Mouse (Mus musculus): ENCODE results near the gene Usf2.
A peak's percentile ranks its signal among the peaks of the same experiment; 100 is the strongest.

Gene Usf2

DNA sequence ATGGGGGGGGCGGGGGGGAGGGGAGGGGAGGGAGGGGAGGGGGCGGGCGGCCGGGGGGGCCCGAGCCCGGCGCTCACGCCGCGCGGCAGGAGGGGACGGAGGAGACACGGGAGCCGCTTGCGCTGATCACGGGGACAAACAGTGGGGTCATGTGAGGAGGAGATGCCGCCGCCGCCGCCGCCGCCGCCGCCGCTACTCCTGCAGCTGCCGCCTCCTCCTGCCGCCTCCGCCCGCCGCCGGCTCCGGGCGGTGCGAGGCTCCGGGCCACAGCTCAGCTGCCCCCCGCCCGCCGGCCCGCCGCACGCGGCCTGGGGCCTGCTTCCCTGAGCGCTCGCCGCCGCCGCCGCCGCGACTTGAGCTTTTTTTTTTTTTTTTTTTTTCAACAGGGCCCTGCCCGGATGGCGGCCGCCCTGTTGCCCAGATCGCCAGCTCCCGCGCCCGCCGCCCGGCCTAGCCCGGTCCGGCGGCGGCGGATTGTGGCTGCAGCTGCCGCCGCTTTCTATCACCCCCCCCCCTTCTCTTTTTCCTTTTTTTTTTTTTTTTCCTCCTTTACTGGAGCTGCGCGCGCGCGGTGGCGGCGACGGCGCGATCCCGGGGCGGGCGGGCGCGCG is at the start of gene Usf2:
TSS of gene Usf2 (minus strand) at position 48 of the 611 bp plus-strand sequence.
- peak; percentile 64 to 68 for DNase-seq (ENCODE audit: low spot score in 2 of 2)

DNA sequence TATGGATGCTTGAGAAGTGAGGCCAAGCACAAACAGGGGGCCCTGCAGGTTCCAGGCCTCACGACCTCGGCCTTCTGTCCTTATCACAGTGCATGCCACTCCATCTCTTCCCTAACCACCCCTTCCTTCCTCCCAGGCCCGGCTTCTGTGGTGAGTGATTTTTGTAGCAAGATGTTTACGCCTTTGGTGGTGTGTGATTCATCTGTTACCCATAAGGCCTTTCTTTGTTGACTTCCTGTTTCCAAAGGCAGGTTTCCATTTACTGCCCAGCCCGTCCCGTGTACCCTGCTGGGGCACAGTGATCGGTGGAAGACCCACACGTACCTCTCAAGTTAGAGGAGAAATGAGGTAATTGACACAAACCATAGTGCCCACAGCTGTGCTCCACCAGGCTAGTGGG is 46.0 kb upstream of the Usf2 start:
- DNase-seq (ENCODE audit: low spot score in 2 of 2), result peak; percentile 7 to 11

- DNase-seq (ENCODE audit: low spot score in 2 of 2), result peak; percentile 5 to 15
Observed at GRCm38 (mm10) chr7:31000505-31001020, 44.0 kb upstream of the Usf2 start.

- DNase-seq (ENCODE audit: low spot score in 2 of 2), result no peak
Observed at GRCm38 (mm10) chr7:30996491-30996890, 39.9 kb upstream of the Usf2 start.

DNA sequence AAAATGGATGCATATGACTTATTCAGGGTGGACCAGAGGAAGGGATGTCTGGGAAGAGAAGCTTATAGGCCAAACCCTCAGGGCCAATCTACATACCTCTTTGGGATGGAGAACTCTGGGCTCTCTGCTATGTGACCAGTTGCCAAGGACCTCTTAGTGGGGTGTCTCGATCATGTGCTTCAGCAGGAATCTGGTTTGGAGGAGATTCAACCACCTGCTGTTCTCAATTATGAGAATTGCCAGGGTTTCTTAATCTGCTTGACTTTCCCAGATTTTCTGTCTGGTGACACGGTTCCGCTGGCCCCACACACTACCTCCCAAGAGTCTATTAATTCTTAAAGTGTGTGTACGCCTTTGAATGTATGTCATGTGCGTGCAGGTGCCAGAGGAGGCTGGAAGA is 37.4 kb upstream of the Usf2 start:
- no peak for DNase-seq (ENCODE audit: low spot score in 2 of 2)

DNA sequence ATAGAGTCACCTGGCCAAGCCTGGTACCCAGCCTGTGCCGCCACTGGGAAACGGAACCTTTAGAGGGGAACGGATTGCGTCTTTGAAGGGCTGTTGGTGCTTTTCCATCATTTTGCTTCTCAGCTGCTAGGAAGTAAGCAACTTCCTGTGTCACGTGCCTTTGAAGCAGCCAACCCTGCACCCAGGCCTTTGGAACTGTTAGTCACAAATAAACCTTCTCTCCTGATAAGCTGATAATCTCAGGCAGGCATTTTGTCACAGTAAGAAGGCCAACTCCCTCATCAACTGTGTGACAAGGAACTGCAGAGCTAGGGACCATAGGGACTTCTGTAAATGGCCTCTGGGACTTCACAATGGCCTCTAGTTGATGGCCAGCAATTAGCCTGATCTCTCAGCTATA is 35.5 kb upstream of the Usf2 start:
- DNase-seq (ENCODE audit: low spot score in 2 of 2), result no peak

- DNase-seq (ENCODE audit: low spot score in 2 of 2), result no peak
Observed at GRCm38 (mm10) chr7:30988519-30989162, 32.0 kb upstream of the Usf2 start.

DNA sequence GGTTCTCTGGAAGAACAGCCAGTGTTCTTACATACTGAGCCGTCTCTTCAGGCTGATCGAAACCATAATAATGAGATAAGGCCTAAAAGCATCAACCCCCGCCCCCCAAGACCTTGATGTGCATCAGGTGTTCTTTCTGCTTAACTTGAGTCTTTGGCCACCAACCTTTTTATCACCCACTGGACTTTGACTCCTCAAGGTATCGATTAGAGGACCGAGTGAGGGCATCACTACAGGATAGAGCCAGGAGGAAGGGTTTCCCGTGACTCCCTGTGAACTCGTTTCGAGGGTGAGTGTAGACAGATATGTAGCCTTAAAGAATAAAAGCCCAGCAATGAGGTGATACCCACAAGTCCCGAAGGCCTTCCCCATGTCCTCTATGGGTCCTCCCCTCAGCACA is 28.8 kb upstream of the Usf2 start:
- DNase-seq (ENCODE audit: low spot score in 2 of 2), result no peak

- no peak for DNase-seq (ENCODE audit: low spot score in 2 of 2)
Observed at GRCm38 (mm10) chr7:30981703-30982102, 25.1 kb upstream of the Usf2 start.

DNA sequence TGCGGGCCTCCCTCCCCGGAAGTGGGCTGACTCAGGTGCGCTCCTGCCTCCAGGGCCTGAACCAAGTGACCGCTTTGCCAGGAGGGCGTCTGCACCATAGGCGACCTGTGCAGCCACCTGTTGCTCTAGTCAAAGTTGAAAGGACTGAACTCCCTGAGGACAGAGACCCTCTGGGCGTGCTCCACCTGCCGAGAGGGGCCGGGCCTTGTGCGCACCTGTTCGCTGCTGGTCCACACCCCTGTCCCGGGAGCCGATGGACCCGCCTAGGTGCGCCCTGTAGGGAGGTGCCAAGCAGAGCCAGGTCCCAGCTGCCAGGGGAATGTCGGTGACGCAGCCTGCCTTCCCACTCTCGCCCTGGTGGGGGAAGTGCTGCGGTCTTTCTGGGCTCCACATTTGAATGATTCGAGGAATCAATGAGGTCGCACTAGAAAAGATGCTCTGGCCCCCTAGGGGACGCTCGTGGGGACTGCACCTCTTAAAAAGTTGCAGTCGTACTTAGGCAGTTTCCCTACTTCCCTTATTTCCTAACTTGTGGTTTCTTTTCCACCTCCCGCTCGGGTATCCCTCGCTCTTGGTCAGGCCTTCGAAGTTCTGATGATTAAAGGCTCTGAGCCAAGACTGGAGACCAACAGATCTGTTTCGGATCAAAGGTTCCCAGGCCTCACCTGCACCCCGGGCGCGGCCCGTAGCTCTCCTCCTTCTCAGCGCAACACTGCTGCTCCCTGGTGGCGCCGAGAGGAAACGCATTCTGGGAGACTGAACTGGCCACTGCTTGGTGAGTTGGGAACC is 17.1 kb upstream of the Usf2 start, which contains the start of gene Fam187b:
TSS of gene Fam187b (plus strand) at position 290 of the 789 bp plus-strand sequence.
- DNase-seq (ENCODE audit: low spot score in 2 of 2), result peak; percentile 80 to 90

- DNase-seq (ENCODE audit: low spot score in 2 of 2), result no peak
Observed at GRCm38 (mm10) chr7:30973251-30973500, 16.6 kb upstream of the Usf2 start, which contains the start of gene Lsr. Gene Lsr, minus strand, starts transcription at chr7:30973464.

- DNase-seq (ENCODE audit: low spot score in 2 of 2), result no peak
Observed at GRCm38 (mm10) chr7:30972426-30973250, 16.0 kb upstream of the Usf2 start.

DNA sequence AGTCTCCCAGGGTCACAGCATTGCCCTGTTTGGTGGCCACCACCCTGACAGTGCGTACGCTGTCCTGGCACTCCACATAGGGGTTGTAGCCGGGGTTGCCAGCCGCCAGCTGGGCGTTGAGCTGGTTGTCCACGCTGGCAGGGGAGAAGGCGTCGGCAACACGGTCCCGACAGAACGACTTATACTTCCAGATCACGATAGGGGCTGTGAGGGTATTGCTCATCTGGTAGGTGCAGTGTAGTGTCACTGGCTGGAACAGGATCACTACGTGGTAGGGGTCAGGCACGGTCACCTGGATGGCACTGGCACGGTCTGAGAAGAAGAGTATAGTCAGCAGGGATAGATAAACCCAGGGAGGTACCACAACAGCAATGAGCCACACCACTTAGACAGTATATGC is 15.3 kb upstream of the Usf2 start:
- DNase-seq (ENCODE audit: low spot score in 2 of 2), result no peak

- DNase-seq (ENCODE audit: low spot score in 2 of 2), result no peak
Observed at GRCm38 (mm10) chr7:30969174-30969573, 12.6 kb upstream of the Usf2 start.

- DNase-seq (ENCODE audit: low spot score in 2 of 2), result no peak
Observed at GRCm38 (mm10) chr7:30968611-30969010, 12.0 kb upstream of the Usf2 start.

GRCm38 (mm10) chr7:30966657-30967056 is 10.1 kb upstream of the Usf2 start:
- DNase-seq (ENCODE audit: low spot score in 2 of 2), result no peak

DNA sequence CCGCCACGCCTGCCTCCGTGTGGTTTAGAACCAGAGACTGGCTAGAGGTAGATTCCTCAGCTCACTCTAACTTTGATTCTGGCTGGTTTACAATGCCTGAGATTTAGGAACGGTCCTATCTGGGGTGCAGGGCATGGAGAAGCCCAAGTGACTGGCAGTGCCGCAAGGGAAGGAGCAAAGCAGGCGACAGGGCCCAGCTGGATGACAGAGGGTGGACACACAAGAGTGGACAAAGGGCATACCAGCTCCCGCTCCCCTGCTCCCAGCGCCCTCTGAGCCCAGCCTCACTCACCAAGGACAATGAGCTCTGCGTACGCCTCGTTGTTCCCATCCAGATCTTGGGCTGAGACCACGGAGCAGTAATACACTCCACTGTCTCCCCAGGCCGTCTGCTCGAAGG is 9.1 kb upstream of the Usf2 start:
- no peak for DNase-seq (ENCODE audit: low spot score in 2 of 2)

DNA sequence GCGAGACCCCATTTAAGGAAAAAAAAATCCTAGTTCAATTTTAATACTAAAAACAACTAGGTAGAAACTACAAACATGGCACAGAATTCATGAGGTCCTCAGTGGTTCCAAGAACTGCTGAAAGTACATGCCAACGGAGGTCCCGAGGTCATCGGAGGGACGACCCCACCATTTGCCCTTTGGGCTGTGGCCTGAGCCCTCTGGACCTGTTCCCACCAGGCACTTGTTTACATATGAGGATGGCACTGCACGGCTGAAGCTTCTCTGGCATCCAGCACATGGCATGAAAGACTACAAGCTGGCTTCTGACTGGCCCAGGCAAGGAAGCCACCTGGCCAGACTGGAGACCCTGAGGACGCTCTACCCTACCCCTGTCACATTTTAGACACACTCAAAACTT is 7.8 kb upstream of the Usf2 start:
- no peak for DNase-seq (ENCODE audit: low spot score in 2 of 2)

DNA sequence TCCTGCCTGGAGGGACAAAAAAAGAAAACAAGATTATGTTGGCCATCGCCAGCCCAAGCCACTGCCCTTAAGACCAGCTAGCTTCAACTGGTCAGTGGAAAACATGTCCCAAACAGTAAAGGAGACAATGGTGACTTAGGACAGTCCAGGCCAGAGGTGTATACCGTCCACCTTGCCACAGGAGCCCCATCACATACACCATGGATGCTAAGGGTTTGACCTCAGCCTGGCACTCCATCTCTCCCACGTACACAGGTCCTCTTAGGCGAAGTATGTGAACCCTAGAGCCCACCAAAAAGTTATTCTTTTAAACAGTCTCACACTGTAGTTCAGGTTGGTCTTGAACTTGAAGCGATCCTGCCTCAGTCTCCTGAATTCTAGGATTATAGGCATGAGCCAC is 6.3 kb upstream of the Usf2 start:
- no peak for DNase-seq (ENCODE audit: low spot score in 2 of 2)

DNA sequence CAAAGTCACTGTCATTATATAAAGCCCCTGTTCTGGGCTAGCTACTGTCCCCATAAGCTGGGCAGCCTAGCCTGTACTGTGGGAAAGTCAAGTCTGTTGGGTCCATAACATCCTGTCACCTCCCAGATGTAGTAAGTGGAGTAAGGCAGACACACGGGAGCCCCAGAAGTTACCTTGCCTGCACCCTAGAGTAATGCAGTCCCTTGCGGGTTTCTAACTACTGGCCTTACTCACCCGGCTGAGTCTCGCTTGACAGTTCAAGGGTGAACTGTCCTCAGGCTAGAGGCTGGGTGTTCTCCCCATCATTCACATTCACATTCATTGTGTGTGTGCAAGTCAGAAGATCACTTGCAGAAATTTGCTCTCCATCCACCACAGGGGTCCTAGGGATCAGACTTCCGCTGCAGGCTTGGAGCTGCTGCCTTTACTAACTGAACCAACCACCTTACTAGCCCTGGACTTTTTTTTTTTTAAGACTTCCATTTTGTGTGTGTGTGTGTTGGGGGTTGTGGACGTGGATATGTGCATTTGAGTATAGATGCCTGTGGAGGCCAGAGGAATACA is 3.3 kb upstream of the Usf2 start:
- no peak for DNase-seq (ENCODE audit: low spot score in 2 of 2)

DNA sequence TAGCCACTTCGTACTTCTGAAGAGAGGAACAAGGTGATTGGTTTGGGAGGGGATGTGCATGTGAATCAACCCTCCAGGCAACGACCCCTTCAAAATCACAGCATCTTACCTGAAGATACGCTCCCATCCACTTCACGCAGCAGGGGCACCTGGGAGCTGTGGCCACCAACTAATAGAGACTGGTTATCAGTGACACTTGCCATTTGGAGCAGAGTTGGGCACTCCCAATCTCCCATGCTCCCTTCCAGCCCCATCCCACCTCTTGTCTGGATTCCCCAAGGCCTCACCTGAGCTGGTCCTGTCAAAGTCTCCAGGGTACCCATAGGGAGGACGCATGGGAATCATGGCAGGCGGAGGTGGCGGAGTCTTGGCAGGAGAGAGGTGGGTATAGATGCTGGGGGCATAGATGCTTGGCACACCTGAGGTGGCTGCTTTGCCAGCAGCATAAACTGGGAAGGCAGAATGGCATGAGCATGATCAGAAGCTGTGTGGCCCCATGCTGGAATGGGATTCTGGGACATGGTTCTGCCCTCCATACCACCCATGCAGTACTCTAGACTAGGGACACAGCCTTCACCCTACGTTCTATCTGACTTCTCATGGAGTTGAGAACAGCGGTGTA is 2.4 kb upstream of the Usf2 start:
- DNase-seq (ENCODE audit: low spot score in 2 of 2), result no peak

Measured in thymus, postnatal 10 days (tissue).